Mouse (Mus musculus) lung, embryonic 16.5 days (tissue): ENCODE data around the gene Dnase1. TPM values are rescaled to one million over a fixed set of nuclear protein-coding genes. Genes with fewer than 3 reads are reported as not detected.

ENCODE experiments used
- ATAC-seq: fragments of 200-750 bp; cut with Nextera tagmentation; 2 replicates; pipeline ENCODE4 v1.8.0; 2017; ENCODE audit warnings: low read depth, mild to moderate bottlenecking, moderate library complexity
- H3K27ac ChIP-seq: fragments of 300-500 bp; sonication (generic); 2 replicates; pipeline ENCODE4 v1.5.1; 2014; ENCODE audit warnings: mild to moderate bottlenecking, control low read depth, low read length
- H3K27me3 ChIP-seq: fragments of 300-500 bp; sonication (generic); 2 replicates; pipeline ENCODE4 v1.6.1; 2014; ENCODE audit warnings: low read depth, low read length, mixed read lengths; ENCODE audit not compliant: control insufficient read depth, insufficient read depth
- H3K36me3 ChIP-seq: fragments of 300-500 bp; sonication (generic); 2 replicates; pipeline ENCODE4 v1.6.1; 2014; ENCODE audit warnings: low read length; ENCODE audit not compliant: control insufficient read depth, insufficient read depth
- H3K4me1 ChIP-seq: fragments of 300-500 bp; sonication (generic); replicated peaks from 2 replicates; pipeline ENCODE4 v1.6.1; 2014; ENCODE audit warnings: low read length, mixed read lengths; ENCODE audit not compliant: control insufficient read depth, insufficient read depth
- H3K4me2 ChIP-seq: fragments of 300-500 bp; sonication (generic); 2 replicates; pipeline ENCODE4 v1.6.1; 2014; ENCODE audit warnings: low read depth, low read length, control low read depth
- H3K4me3 ChIP-seq: fragments of 300-500 bp; sonication (generic); 2 replicates; pipeline ENCODE4 v1.5.1; 2014; ENCODE audit warnings: mild to moderate bottlenecking, low read length, control low read depth
- H3K9ac ChIP-seq: fragments of 300-500 bp; sonication (generic); 2 replicates; pipeline ENCODE4 v1.6.1; 2014; ENCODE audit warnings: low read length, control low read depth
- H3K9me3 ChIP-seq: fragments of 300-500 bp; sonication (generic); 2 replicates; pipeline ENCODE4 v1.6.1; 2016; ENCODE audit warnings: low read length; ENCODE audit not compliant: control insufficient read depth
- WGBS: fragments of 180-500 bp; shearing (Covaris S2); extraction: QIAGEN DNeasy Blood & Tissue Kit; methylation state at CpG from one replicate; pipeline ENCODE4 v1.1.7; 2014; 5-methylcytosine and 5-hydroxymethylcytosine counted together
- polyA plus RNA-seq: library from polyadenylated mRNA; unstranded; fragments of >200 nt; fragmentation: Nextera tagmentation; extraction: Ambion mirVana; gene quantifications from 2 replicates; pipeline ENCODE4 v1.2.1, GENCODE M21; 2015

The Dnase1 gene
- polyA plus RNA-seq, 1 experiment from 2014 or later, result 3.2 TPM

GRCm38 (mm10) chr16:4026672-4027071, 10.1 kb upstream of the Dnase1 start:
- H3K9ac ChIP-seq, result no peak overlapping the region
- no peaks in the 10 kb centered on the region for H3K36me3 ChIP-seq
- ATAC-seq, result no peak
- WGBS, result 36% methylated on average over 1 of the region's 1 CpGs
- no peaks in the 10 kb centered on the region for H3K27me3 ChIP-seq
- H3K4me2 ChIP-seq, result no peak overlapping the region
- no peaks in the 10 kb centered on the region for H3K4me1 ChIP-seq
- H3K27ac ChIP-seq, result no peak overlapping the region
- no peaks in the 10 kb centered on the region for H3K9me3 ChIP-seq
- H3K4me3 ChIP-seq, result no peak overlapping the region

- Histone ChIP-seq H3K27me3 (no peaks in the 10 kb centered on the region), H3K27ac (no peak overlapping the region), H3K36me3 (no peaks in the 10 kb centered on the region), H3K4me2 (no peak overlapping the region), H3K4me3 (no peak overlapping the region), H3K4me1 (no peaks in the 10 kb centered on the region), H3K9ac (no peak overlapping the region), H3K9me3 (no peaks in the 10 kb centered on the region)
- no peak for ATAC-seq
- 71% methylated on average over 3 of the region's 3 CpGs for WGBS
These were observed 9.5 kb upstream of the Dnase1 start for GRCm38 (mm10) chr16:4027211-4027610.

GRCm38 (mm10) chr16:4029371-4029841, 7.3 kb upstream of the Dnase1 start:
- Histone ChIP-seq H3K9ac (no peak overlapping the region), H3K9me3 (no peaks in the 10 kb centered on the region), H3K4me2 (no peak overlapping the region), H3K4me1 (no peaks in the 10 kb centered on the region), H3K36me3 (no peaks in the 10 kb centered on the region), H3K27ac (no peak overlapping the region), H3K4me3 (no peak overlapping the region), H3K27me3 (no peaks in the 10 kb centered on the region)
- 87% methylated on average over 5 of the region's 5 CpGs for WGBS
- ATAC-seq, result no peak

DNA sequence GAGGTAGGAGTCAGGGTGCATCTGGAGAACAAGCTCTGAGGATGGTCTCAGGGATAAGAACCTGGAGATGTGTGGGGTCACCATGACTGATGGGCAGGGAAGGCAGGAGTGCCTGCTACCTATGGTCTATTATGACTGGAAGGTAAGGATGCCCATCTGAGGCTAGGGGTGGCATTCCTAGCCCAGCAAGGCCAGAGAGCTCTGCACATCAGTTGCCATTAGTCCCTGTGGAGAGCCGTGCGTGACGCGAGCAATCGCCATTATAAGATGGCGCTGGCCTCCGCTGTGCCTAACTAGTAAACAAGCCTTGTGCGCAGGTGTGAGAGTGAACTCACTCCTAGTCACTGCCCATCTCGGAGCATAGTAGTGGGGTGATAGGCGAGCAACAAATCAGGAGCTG, 6.2 kb upstream of the Dnase1 start:
- H3K9me3 ChIP-seq, result no peaks in the 10 kb centered on the region
- WGBS, result 89% methylated on average over 10 of the region's 10 CpGs
- no peaks in the 10 kb centered on the region for H3K36me3 ChIP-seq
- H3K9ac ChIP-seq, result no peak overlapping the region
- no peaks in the 10 kb centered on the region for H3K4me1 ChIP-seq
- no peak overlapping the region for H3K4me2 ChIP-seq
- H3K27me3 ChIP-seq, result no peaks in the 10 kb centered on the region
- H3K4me3 ChIP-seq, result no peak overlapping the region
- ATAC-seq, result no peak
- no peak overlapping the region for H3K27ac ChIP-seq

- H3K9me3 ChIP-seq, result no peaks in the 10 kb centered on the region
- 47% methylated on average over 5 of the region's 6 CpGs for WGBS
- H3K27ac ChIP-seq, result no peak overlapping the region
- no peak overlapping the region for H3K4me3 ChIP-seq
- no peaks in the 10 kb centered on the region for H3K4me1 ChIP-seq
- no peak overlapping the region for H3K4me2 ChIP-seq
- no peaks in the 10 kb centered on the region for H3K36me3 ChIP-seq
- no peaks in the 10 kb centered on the region for H3K27me3 ChIP-seq
- no peak for ATAC-seq
- H3K9ac ChIP-seq, result no peak overlapping the region
These were observed 5.1 kb upstream of the Dnase1 start for GRCm38 (mm10) chr16:4031441-4032274.

GRCm38 (mm10) chr16:4032341-4032748, 4.4 kb upstream of the Dnase1 start:
- H3K27me3 ChIP-seq, result no peaks in the 10 kb centered on the region
- H3K27ac ChIP-seq, result no peak overlapping the region
- no peaks in the 10 kb centered on the region for H3K4me1 ChIP-seq
- no peaks in the 10 kb centered on the region for H3K9me3 ChIP-seq
- H3K4me3 ChIP-seq, result no peak overlapping the region
- no peak overlapping the region for H3K9ac ChIP-seq
- no peak overlapping the region for H3K4me2 ChIP-seq
- ATAC-seq, result no peak
- WGBS, result 76% methylated on average over 6 of the region's 6 CpGs
- H3K36me3 ChIP-seq, result 0 out of 2 replicates have a peak, but pooled peaks cover 2% of the 10 kb centered on the region

- Histone ChIP-seq H3K9me3 (no peaks in the 10 kb centered on the region), H3K36me3 (peaks cover 4% of the 10 kb centered on the region; the same call in 1 of the 2 replicates), H3K27ac (no peak overlapping the region), H3K4me1 (no peaks in the 10 kb centered on the region), H3K9ac (no peak overlapping the region), H3K4me3 (no peak overlapping the region), H3K27me3 (no peaks in the 10 kb centered on the region), H3K4me2 (no peak overlapping the region)
- ATAC-seq, result no peak
- WGBS, result 73% methylated on average over 5 of the region's 5 CpGs
These were observed 2.8 kb upstream of the Dnase1 start for GRCm38 (mm10) chr16:4033971-4034370.

DNA sequence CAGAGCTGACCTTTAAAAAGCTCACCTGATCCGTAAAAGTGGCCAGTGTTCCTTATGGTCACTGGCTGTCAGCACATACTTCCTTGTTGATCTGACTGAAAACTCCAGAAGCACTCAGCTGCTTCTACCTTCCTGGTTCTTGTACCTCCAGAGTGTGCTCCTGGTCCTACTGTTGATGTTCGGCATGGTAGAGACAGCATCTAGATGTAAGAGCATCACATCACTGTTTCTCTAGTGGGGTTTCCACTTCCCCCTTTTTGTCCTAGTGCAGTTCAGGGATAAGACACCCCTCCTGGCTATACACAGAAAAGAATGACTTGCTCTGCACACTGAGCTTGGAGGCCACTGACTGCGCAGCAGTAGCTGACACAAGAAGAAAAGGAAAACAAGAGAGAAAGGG, 2.3 kb upstream of the Dnase1 start:
- peaks cover 4% of the 10 kb centered on the region; the same call in 1 of the 2 replicates for H3K36me3 ChIP-seq
- H3K4me3 ChIP-seq, result no peak overlapping the region
- no peaks in the 10 kb centered on the region for H3K9me3 ChIP-seq
- H3K4me2 ChIP-seq, result no peak overlapping the region
- no peaks in the 10 kb centered on the region for H3K27me3 ChIP-seq
- no peaks in the 10 kb centered on the region for H3K4me1 ChIP-seq
- no peak for ATAC-seq
- 87% methylated on average over 3 of the region's 3 CpGs for WGBS
- no peak overlapping the region for H3K9ac ChIP-seq
- no peak overlapping the region for H3K27ac ChIP-seq

DNA sequence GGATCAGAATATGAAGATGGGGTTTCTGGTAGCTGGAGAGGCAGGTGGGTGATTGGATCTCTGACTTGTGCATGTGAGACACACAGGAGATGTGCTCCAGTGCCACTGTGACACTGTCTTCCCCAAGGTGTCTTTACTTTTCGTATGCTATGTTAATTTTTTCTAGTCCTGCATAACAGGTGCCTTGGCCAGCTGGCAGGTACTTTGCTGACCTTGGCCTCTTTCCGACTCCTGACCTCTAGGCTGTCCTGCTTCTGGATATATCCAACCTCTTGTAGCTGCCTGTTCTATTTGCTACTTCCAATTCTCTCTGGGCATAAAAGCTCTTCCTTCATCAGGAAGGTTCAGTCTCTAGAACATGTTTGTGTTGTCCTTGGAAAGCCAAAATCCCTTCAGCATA, 1.2 kb upstream of the Dnase1 start:
- Histone ChIP-seq H3K4me2 (no peak overlapping the region), H3K4me1 (no peaks in the 10 kb centered on the region), H3K4me3 (no peak overlapping the region), H3K27me3 (no peaks in the 10 kb centered on the region), H3K36me3 (peaks cover 7% of the 10 kb centered on the region; the same call in 1 of the 2 replicates), H3K9me3 (no peaks in the 10 kb centered on the region), H3K27ac (no peak overlapping the region), H3K9ac (no peak overlapping the region)
- 83% methylated on average over 2 of the region's 2 CpGs for WGBS
- no peak for ATAC-seq
